Mouse (Mus musculus): ENCODE data around the gene Clec4a3. TPM values are rescaled to one million over a fixed set of nuclear protein-coding genes. Genes with fewer than 3 reads are reported as not detected.

Gene Clec4a3
- 1.8 TPM in 2 replicates for polyA plus RNA-seq (2015; fragmentation: Nextera tagmentation; extraction: Ambion mirVana)

DNA sequence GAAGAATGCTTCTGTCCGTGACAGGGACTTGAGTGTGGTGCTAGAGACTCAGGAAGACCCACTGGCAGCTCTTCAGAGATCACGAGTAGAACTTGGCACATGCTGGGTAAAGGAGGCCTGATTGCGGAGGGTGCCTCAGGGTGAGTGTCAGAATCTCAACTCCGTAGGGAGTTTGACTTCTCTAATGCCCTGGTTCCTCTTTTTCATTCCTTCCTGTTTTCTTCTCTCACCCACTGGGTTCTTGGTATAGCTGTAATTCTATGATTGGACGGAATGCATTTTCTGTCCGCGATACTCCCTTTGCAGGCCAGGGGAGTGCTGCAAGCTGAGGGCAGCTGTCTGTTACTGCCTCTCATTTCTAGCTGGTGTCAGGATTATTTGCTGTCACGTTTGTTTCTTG, at the start of gene Clec4a3:
TSS of gene Clec4a3 (plus strand) at position 115 of the 400 bp plus-strand sequence.

DNA sequence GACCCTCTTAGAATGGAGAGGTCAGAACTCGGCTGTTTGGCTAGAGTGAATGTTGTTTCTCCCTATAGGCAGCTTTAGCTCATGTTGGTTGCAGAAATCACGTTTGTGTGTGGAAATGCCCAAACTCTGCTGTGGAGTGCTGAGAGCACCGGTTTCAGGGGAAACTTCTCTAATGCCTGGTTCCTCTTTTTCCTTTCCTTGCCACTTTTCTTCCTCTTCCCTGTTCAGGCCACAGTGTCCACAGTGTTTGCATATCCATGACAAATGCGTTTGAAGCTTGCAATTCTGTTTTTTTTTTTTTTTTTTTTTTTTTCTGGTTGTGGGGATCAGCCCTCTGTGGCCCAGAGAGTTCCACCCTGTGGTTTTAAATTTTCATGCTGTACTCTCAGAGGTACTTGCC, 30.9 kb upstream of the Clec4a3 start, which contains the start of gene Clec4a1:
TSS of gene Clec4a1 (plus strand) at position 398 of the 400 bp plus-strand sequence.

DNA sequence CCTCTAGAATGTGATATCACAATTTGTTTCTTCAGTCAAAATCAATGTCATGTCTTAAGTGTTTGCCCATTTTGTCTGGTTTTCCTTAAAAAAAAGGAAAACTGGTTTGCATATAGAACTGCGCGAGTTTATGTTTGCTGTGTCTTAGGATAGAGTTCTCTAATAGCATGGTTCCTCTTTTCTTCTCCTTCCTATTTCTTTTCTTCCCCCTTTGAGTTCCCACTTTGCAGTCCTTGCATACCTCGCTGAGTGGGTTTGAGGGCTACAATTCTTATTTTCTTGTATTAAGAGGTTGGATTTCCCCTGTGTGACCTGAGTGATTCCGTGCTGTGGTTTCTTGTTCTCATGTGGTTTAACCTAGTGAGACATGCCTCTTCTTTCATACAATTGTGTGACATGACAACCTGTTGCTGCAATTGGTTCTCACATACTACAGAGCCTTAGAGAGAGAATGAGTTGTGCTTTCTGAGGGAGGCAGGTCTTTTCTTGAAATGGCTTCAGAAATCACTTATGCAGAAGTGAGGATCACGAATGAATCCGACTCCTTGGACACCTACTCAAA, 37.6 kb downstream of the Clec4a3 start, which contains the start of gene Clec4a4:
TSS of gene Clec4a4 (plus strand) at position 492 of the 562 bp plus-strand sequence.

Other genes starting within 250 kb of the Clec4a3 start
- 0.11 and 0.14 TPM in 2 replicates for gene Nanog, start 245.0 kb upstream of the Clec4a3 start, polyA plus RNA-seq (2015; fragmentation: Nextera tagmentation; extraction: Ambion mirVana)
- 51.8 and 54.6 TPM in 2 replicates for gene Slc2a3, start 150.9 kb upstream of the Clec4a3 start, polyA plus RNA-seq (2015; fragmentation: Nextera tagmentation; extraction: Ambion mirVana)
- gene Foxj2, start 132.6 kb upstream of the Clec4a3 start, polyA plus RNA-seq (2015; fragmentation: Nextera tagmentation; extraction: Ambion mirVana) = 6.9 and 7.6 TPM in 2 replicates
- 2.1 and 3.2 TPM in 2 replicates for gene C3ar1, start 96.4 kb upstream of the Clec4a3 start, polyA plus RNA-seq (2015; fragmentation: Nextera tagmentation; extraction: Ambion mirVana)
- gene Necap1, start 78.0 kb upstream of the Clec4a3 start, polyA plus RNA-seq (2015; fragmentation: Nextera tagmentation; extraction: Ambion mirVana) = 158 and 165 TPM in 2 replicates
- gene Clec4a1, start 30.7 kb upstream of the Clec4a3 start, polyA plus RNA-seq (2015; fragmentation: Nextera tagmentation; extraction: Ambion mirVana) = 1.9 and 2.3 TPM in 2 replicates
- not detected in 2 replicates for gene Clec4a4, start 37.9 kb downstream of the Clec4a3 start, polyA plus RNA-seq (2015; fragmentation: Nextera tagmentation; extraction: Ambion mirVana)
- gene Clec4b1, start 97.4 kb downstream of the Clec4a3 start, polyA plus RNA-seq (2015; fragmentation: Nextera tagmentation; extraction: Ambion mirVana) = not detected in 2 replicates
- 3.2 and 4.2 TPM in 2 replicates for gene Clec4a2, start 153.9 kb downstream of the Clec4a3 start, polyA plus RNA-seq (2015; fragmentation: Nextera tagmentation; extraction: Ambion mirVana)
- not detected in 2 replicates for gene Clec4b2, start 220.4 kb downstream of the Clec4a3 start, polyA plus RNA-seq (2015; fragmentation: Nextera tagmentation; extraction: Ambion mirVana)

Data from neural tube, postnatal 0 days (tissue).